Mouse (Mus musculus) stomach, postnatal 0 days (tissue): Measurements from ENCODE around the gene Pias1. TPM values are rescaled to one million over a fixed set of nuclear protein-coding genes. Genes with fewer than 3 reads are reported as not detected.

Source experiments
- ATAC-seq: fragments of 200-750 bp; cut with Nextera tagmentation; 2 replicates; pipeline ENCODE4 v1.8.0; 2017; ENCODE audit not compliant: low FRiP score, low TSS enrichment
- DNase-seq: peaks from one replicate; pipeline ENCODE4 v3.0.0-alpha.2; 2016; ENCODE audit warnings: low spot score
- H3K27ac ChIP-seq: fragments of 300-500 bp; sonication (generic); replicated peaks from 2 replicates; pipeline ENCODE4 v1.5.1; 2014; ENCODE audit warnings: mild to moderate bottlenecking, control low read depth
- H3K27me3 ChIP-seq: fragments of 300-500 bp; sonication (generic); 2 replicates; pipeline ENCODE4 v1.6.1; 2014; ENCODE audit warnings: low read length; ENCODE audit not compliant: control insufficient read depth, insufficient read depth
- H3K36me3 ChIP-seq: fragments of 300-500 bp; sonication (generic); 2 replicates; pipeline ENCODE4 v1.6.1; 2014; ENCODE audit warnings: low read length, mixed read lengths; ENCODE audit not compliant: control insufficient read depth, insufficient read depth
- H3K4me1 ChIP-seq: fragments of 300-500 bp; sonication (generic); replicated peaks from 2 replicates; pipeline ENCODE4 v1.6.1; 2014; ENCODE audit warnings: antibody characterized with exemption; ENCODE audit not compliant: control insufficient read depth, insufficient read depth
- H3K4me2 ChIP-seq: fragments of 300-500 bp; sonication (generic); replicated peaks from 2 replicates; pipeline ENCODE4 v1.6.1; 2014; ENCODE audit warnings: low read depth, mild to moderate bottlenecking, control low read depth, moderate library complexity
- H3K4me3 ChIP-seq: fragments of 300-500 bp; sonication (generic); 2 replicates; pipeline ENCODE4 v1.5.1; 2014; ENCODE audit warnings: low read depth, low read length, control low read depth
- H3K9ac ChIP-seq: fragments of 300-500 bp; sonication (generic); 2 replicates; pipeline ENCODE4 v1.6.1; 2014; ENCODE audit warnings: mild to moderate bottlenecking, low read length, control low read depth, mixed read lengths
- H3K9me3 ChIP-seq: fragments of 300-500 bp; sonication (generic); 2 replicates; pipeline ENCODE4 v1.6.1; 2016; ENCODE audit warnings: low read length; ENCODE audit not compliant: control insufficient read depth
- CTCF ChIP-seq: IDR thresholded peaks from 2 replicates; pipeline ENCODE4 v1.5.1; 2016; ENCODE audit warnings: antibody characterized with exemption, low read depth, mild to moderate bottlenecking, moderate library complexity
- EP300 ChIP-seq: optimal IDR thresholded peaks from 2 replicates; pipeline ENCODE3; 2016; ENCODE audit warnings: antibody characterized with exemption
- WGBS: fragments of 180-500 bp; shearing (Covaris S2); extraction: QIAGEN DNeasy Blood & Tissue Kit; methylation state at CpG from one replicate; pipeline ENCODE4 v1.1.7; 2014; 5-methylcytosine and 5-hydroxymethylcytosine counted together
- polyA plus RNA-seq: library from polyadenylated mRNA; unstranded; fragments of >200 nt; fragmentation: Nextera tagmentation; extraction: Ambion mirVana; gene quantifications from 2 replicates; pipeline ENCODE4 v1.2.1, GENCODE M21; 2015

Gene Pias1
- polyA plus RNA-seq: 28.0 and 28.4 TPM in 2 replicates

GRCm38 (mm10) chr9:62987824-62988223 is at the start of gene Pias1:
Gene Pias1 (minus strand): TSS chr9:62987924.
- Histone ChIP-seq H3K9me3 (no peaks in the 10 kb centered on the region), H3K36me3 (no peaks in the 10 kb centered on the region), H3K4me2 (no peak within 1 kb of the TSS), H3K9ac (no peak within 1 kb of the TSS), H3K27ac (no peak within 1 kb of the TSS), H3K27me3 (no peaks in the 10 kb centered on the region), H3K4me1 (no peaks in the 10 kb centered on the region), H3K4me3 (no peak within 1 kb of the TSS)
- ATAC-seq (no peak), DNase-seq (no peak)
- 81% methylated on average over 5 of the region's 5 CpGs for WGBS
- TF ChIP-seq EP300: no peak
- TF ChIP-seq CTCF: no peak

DNA sequence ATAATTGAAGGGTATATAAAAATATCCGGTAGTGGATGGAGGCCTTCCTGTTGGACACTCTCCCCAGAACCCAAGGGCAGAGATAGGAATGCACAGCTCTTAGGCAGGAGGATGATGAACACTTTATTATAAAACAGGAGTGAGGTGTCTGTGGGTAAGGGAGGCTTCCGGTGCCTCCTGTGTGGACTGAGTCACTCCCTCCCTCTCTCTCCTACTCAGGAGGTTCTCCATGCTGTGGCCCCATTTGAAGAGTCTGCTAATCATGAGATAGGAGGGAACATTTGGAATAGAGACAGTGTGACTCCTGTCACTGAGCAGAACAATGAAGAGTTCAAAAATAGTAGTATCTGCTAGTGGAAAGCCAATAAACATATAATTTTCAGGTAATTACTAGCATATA is 47.7 kb upstream of the Pias1 start:
- DNase-seq: no peak
- 87% methylated on average over 2 of the region's 2 CpGs for WGBS
- H3K36me3 ChIP-seq: no peaks in the 10 kb centered on the region
- H3K27me3 ChIP-seq: no peaks in the 10 kb centered on the region
- peaks cover 5% of the 10 kb centered on the region; the same call in 1 of the 2 replicates for H3K4me1 ChIP-seq
- no peak overlapping the region for H3K4me2 ChIP-seq
- no peak overlapping the region for H3K9ac ChIP-seq
- TF ChIP-seq EP300 (no peak), CTCF (no peak)
- no peak overlapping the region for H3K4me3 ChIP-seq
- no peak for ATAC-seq
- no peak overlapping the region for H3K27ac ChIP-seq
- no peaks in the 10 kb centered on the region for H3K9me3 ChIP-seq

DNA sequence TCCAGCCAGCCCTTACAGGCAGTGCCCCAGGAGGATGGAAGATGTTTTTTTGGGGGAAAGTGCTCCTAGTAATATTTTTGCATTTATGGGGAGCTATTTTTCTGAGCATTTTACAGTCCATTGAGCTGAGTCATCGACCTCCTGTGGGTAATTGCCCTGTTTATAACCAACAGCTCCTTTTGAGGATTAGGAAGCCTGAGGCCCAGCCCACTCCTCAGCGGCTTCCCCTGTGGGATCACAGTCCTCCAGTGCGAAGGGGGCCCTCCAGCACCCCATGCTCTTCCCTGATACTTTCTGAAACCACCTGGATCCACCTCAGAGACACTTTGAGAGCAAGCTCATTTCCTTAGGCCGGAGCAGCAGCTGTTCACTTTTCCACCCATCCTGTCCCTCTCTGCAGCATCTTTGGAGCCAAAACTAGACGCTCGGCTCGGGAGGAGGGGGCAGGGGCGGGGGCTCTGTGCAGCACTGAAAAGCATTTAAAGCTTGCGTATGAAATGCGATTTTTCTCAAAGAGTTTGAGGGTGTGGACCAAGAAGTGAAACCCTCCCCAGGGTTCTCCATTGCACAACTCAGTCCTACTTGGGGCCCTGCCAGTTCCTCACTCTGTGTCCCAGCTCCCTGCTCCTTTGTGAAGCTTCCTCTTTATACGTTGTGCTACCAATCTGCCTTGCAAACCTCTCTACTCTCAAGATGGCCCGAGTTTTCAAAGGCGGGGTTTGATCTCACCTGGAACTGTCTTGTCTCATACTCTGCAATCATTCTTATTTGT is 43.5 kb upstream of the Pias1 start:
- Histone ChIP-seq H3K4me2 (peak overlapping the region; percentile 40), H3K4me3 (0 out of 2 replicates have a peak overlapping the region, but pooled peaks have one; percentile 4), H3K27ac (peak overlapping the region; percentile 40; the same call in 1 of the 2 replicates), H3K4me1 (peaks cover 5% of the 10 kb centered on the region; the same call in 1 of the 2 replicates), H3K36me3 (no peaks in the 10 kb centered on the region), H3K27me3 (no peaks in the 10 kb centered on the region), H3K9ac (no peak overlapping the region), H3K9me3 (no peaks in the 10 kb centered on the region)
- no peak for TF ChIP-seq EP300
- TF ChIP-seq CTCF: no peak
- ATAC-seq (peak; percentile 63; the same call in 1 of the 2 replicates), DNase-seq (peak; percentile 43)
- whole genome bisulfite sequencing: 30% methylated on average over 13 of the region's 13 CpGs

DNA sequence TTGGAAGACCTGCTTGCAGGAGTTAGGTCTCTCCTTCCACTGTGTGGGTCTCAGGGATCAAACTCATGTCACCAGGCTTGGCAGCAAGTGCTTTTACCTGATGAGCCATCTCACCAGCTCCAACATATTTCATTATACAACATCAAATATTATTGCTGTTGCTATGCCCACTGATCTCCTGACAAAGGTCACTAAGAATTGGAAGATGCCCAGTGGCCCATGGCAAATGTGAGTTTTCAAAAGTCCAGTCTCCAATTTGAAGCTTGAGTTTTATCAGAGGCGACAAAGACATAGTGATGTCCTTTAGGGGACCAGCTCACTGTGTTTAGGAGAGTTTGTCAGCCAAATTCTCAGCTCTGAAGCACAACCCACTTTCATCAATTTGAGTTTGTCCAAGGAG is 34.8 kb upstream of the Pias1 start:
- no peaks in the 10 kb centered on the region for H3K4me1 ChIP-seq
- no peak overlapping the region for H3K27ac ChIP-seq
- TF ChIP-seq CTCF: no peak
- TF ChIP-seq EP300: no peak
- H3K4me3 ChIP-seq: no peak overlapping the region
- no peaks in the 10 kb centered on the region for H3K36me3 ChIP-seq
- no peak overlapping the region for H3K4me2 ChIP-seq
- WGBS: 91% methylated on average over 1 of the region's 1 CpGs
- DNase-seq (no peak), ATAC-seq (no peak)
- H3K27me3 ChIP-seq: no peaks in the 10 kb centered on the region
- H3K9me3 ChIP-seq: no peaks in the 10 kb centered on the region
- H3K9ac ChIP-seq: no peak overlapping the region

- H3K9ac ChIP-seq: no peak overlapping the region
Measured at GRCm38 (mm10) chr9:63007371-63007770, 19.6 kb upstream of the Pias1 start.

More at GRCm38 (mm10) chr9:63007371-63007770, 19.6 kb upstream of the Pias1 start:
- Histone ChIP-seq H3K9me3 (no peaks in the 10 kb centered on the region), H3K27me3 (no peaks in the 10 kb centered on the region), H3K4me2 (no peak overlapping the region), H3K36me3 (no peaks in the 10 kb centered on the region), H3K4me1 (no peaks in the 10 kb centered on the region), H3K4me3 (no peak overlapping the region), H3K27ac (no peak overlapping the region)
- TF ChIP-seq EP300 (no peak), CTCF (no peak)
- 86% methylated on average over 4 of the region's 4 CpGs for WGBS
- no peak for ATAC-seq
- no peak for DNase-seq
